Mouse (Mus musculus) myocyte (in vitro differentiated cells): ENCODE data around the gene Ikzf1.

Experiments
- CEBPB ChIP-seq: IDR thresholded peaks from 2 replicates; pipeline ENCODE4 v1.6.1; 2011; ENCODE audit warnings: mild to moderate bottlenecking, moderate library complexity; ENCODE audit not compliant: poor library complexity, insufficient read depth, severe bottlenecking
- E2F4 ChIP-seq: IDR thresholded peaks from one replicate; pipeline ENCODE4 v1.6.1; 2011; ENCODE audit warnings: mild to moderate bottlenecking, control low read depth, moderate library complexity; ENCODE audit not compliant: insufficient read depth
- MAX ChIP-seq: IDR thresholded peaks from one replicate; pipeline ENCODE4 v1.6.1; 2011; ENCODE audit warnings: low read depth, mild to moderate bottlenecking, control low read depth
- POLR2A ChIP-seq: IDR thresholded peaks from one replicate; pipeline ENCODE4 v1.6.1; 2011; ENCODE audit warnings: low read depth, mild to moderate bottlenecking, control low read depth, moderate library complexity; ENCODE audit not compliant: insufficient read length
- POLR2AphosphoS2 ChIP-seq: IDR thresholded peaks from one replicate; pipeline ENCODE4 v1.6.1; 2011; ENCODE audit warnings: low read depth, control low read depth; ENCODE audit not compliant: insufficient read length
- SRF ChIP-seq: IDR thresholded peaks from one replicate; pipeline ENCODE4 v1.6.1; 2011; ENCODE audit warnings: low read depth; ENCODE audit not compliant: control insufficient read depth, insufficient read length
- TCF12 ChIP-seq: IDR thresholded peaks from one replicate; pipeline ENCODE4 v1.6.1; 2011; ENCODE audit warnings: mild to moderate bottlenecking, control low read depth; ENCODE audit not compliant: poor library complexity, insufficient read depth, severe bottlenecking
- USF1 ChIP-seq: IDR thresholded peaks from one replicate; pipeline ENCODE4 v1.6.1; 2011; ENCODE audit warnings: low read depth, mild to moderate bottlenecking, control low read depth, moderate library complexity

GRCm38 (mm10) chr11:11644303-11644702 lies 40.5 kb upstream of the Ikzf1 start:
- TF ChIP-seq POLR2A (no peak), E2F4 (no peak), POLR2AphosphoS2 (no peak), TCF12 (no peak), SRF (no peak), USF1 (no peak), MAX (no peak), CEBPB (no peak)
